Mouse (Mus musculus): ENCODE data around the gene Ace2.

Ace2 gene

GRCm38 (mm10) chrX:164139032-164139431 lies at the start of gene Ace2:
TSS of gene Ace2 (plus strand) at chrX:164139332.
- no peak for DNase-seq (ENCODE audit: low spot score)

DNA sequence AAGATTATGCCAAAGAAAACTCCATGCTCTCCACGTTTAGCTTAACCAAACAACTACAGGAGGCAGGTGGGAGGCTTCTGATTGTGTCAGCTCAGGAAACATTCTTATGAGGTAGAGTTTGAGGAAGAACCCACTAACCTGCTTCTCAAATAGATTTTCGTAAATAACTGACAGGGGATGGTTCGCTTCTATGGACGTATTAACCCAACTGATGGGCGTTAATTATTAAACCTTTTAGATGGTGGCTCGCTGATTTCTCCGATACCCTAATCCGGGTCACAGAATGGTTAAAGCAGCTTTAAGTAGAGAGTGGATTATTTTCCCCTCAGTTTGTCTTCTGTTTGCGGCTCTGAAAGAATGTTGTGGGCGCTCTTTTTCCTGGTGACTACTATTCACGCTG lies 49.2 kb upstream of the Ace2 start:
- DNase-seq (ENCODE audit: low spot score) = no peak

DNA sequence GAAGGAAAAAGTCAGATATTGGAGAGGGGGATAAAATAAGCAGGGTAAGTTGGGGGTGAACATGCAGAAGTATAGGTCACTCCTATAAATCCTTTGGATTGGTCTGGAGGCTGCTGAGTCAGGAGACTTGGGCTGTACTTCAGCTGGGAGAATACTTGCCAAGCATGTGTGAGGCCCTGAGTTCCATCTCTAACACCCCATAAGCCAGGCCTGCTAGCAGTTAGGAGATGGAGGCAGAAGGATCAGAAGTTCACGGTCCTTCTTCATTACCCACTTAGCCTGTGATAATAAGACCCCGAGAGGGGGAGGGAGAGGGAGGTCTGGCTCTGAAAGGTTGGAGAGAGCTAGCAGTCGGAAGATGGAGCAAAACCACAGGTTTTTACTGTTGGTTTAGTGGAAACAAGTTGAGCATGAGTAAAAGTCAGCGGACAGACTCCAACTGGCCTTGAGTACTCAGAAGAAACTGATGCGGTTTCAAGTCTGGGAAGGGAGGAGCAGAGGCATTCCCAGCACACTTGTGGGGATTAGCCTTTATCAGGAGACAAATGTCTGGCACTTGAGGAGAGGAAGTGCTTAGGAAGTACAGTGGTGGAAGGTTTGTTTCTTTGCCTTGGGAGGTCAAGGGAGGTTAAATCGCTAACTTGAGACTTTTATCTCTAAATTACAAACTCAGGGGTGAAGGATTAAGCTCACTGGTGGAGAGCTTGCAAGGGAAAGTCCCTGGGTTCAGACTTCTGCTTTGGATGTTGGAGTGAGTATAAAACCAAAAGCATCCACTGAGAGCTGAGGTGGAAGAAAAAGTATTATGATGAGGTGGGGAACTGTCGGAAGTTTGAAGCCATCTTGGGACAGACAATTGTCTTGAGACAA lies 46.6 kb upstream of the Ace2 start:
- peak; percentile 5 for DNase-seq (ENCODE audit: low spot score)

DNA sequence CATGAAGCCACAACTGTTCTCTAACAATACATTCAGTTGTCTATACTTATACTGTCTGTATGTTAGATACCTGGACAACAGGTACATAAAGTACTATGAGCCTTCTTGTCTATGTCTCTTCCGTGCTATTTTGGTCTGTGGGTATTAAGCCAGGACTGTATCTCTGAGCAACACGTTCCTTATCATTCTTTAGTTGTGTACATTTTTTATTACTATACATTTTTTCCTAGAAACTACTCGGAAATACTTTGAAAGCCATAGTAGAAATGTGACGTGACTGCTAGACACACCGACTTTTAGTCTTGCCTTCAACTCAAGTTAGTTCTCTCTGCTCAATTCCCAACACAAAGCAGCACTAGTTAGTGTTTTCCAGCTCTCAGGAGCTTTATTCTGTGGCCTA lies 45.7 kb upstream of the Ace2 start:
- no peak for DNase-seq (ENCODE audit: low spot score)

- DNase-seq (ENCODE audit: low spot score) = no peak
Measured at GRCm38 (mm10) chrX:164095838-164096237, 43.3 kb upstream of the Ace2 start.

DNA sequence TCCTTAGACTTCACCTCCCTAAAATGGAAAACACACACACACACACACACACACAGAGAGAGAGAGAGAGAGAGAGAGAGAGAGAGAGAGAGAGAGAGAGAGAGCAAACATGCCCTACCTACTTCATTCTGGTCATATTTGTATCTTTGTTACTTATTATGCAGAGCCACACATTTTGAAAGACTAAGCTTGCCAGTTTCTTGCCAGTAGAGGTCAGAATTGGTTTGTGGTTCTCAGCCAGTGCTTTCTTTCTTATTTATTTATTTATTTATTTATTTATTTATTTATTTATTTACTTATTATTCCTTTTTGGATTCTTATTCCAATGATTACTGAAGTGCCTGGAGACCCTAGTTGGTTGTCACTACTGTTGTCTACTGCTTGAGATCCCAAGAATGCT lies 37.6 kb upstream of the Ace2 start:
- no peak for DNase-seq (ENCODE audit: low spot score)

- DNase-seq (ENCODE audit: low spot score) = no peak
Measured at GRCm38 (mm10) chrX:164102198-164102597, 36.9 kb upstream of the Ace2 start.

GRCm38 (mm10) chrX:164102656-164103055 lies 36.5 kb upstream of the Ace2 start:
- no peak for DNase-seq (ENCODE audit: low spot score)

- no peak for DNase-seq (ENCODE audit: low spot score)
Measured at GRCm38 (mm10) chrX:164111146-164111545, 28.0 kb upstream of the Ace2 start.

DNA sequence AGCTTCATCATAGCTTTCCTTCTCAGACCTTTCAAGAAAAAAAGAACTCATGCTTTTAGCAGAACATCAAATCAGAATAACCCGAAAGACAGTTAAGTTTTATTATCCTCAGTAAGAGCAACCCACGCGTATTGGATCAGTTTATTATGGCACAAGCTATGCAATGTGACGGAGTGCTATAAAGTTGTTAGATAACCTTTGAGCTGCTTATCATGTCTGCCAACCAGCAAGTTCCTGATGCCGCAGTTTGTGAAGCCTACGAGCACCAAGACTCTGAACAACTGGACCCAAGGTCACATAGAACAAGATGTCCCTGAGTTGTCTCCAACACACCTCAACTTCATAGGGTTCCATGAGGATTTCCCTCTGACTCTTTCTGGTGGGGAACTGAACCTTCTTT lies 25.4 kb upstream of the Ace2 start:
- DNase-seq (ENCODE audit: low spot score) = no peak

DNA sequence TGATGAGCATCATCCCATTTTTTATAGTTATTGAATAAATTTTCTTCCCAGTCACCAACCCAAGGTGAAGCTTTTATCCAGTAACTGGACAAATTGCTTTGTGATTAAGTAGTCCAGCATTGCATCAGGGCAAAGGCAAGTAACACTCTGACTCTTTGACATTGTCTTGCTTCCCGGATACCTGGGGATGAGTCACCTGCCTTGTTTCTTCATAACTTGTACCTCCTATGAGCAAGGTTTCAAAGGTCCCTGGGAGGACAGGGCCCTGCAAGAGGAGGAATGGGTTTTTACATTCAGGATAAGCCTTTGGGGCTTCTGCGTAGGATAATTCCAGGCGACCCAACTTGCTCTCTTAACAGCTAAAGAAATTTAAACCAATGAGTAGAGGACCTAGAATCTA lies 15.2 kb upstream of the Ace2 start:
- no peak for DNase-seq (ENCODE audit: low spot score)

- DNase-seq (ENCODE audit: low spot score) = no peak
Measured at GRCm38 (mm10) chrX:164133531-164133930, 5.6 kb upstream of the Ace2 start.

DNA sequence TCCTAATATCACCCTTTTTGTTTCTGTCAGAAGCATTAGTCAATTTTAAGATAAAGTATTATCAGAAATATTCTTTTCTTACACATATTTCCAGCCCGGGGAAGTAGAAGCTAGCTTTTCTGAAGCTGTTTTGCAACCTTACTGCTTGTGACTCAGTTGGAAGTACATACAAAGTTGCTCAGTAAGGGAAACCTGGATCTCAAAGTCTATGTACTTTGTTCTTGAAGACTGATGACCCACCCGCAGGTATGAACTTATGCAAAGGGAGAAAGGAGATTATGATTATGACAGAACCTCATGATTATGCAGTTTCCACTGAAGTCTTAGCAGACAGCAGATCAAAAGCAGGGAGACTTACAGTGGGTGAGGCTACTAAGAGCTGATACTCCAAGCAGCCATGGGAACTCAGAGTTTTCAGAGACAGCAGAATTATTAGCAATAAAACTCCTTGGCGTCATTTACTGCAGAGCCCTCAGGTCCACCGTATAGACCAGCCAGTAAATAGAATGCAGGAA lies 3.8 kb upstream of the Ace2 start:
- no peak for DNase-seq (ENCODE audit: low spot score)

GRCm38 (mm10) chrX:164145463-164146250 lies 6.5 kb downstream of the Ace2 start:
- no peak for DNase-seq (ENCODE audit: low spot score)

- DNase-seq (ENCODE audit: low spot score) = no peak
Measured at GRCm38 (mm10) chrX:164152703-164153102, 13.6 kb downstream of the Ace2 start.

DNA sequence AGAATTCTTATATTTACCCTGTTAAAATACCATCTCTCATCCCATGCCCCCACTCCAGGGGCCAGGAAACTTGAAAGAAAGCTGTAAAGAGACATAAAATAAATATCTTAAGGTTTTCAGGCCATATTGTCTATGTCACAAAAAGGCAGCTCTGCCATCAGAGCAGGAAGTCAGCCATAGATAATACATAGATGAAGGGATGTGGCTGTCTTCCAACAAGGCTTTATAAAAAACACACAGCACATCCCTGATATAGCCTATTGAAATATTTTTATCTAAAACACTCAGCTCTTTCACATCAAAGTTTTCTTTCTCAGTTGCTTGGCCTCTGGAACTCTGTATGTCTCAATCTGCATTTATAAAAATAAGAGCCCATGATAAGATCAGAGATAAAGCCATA lies 14.5 kb downstream of the Ace2 start:
- no peak for DNase-seq (ENCODE audit: low spot score)

DNA sequence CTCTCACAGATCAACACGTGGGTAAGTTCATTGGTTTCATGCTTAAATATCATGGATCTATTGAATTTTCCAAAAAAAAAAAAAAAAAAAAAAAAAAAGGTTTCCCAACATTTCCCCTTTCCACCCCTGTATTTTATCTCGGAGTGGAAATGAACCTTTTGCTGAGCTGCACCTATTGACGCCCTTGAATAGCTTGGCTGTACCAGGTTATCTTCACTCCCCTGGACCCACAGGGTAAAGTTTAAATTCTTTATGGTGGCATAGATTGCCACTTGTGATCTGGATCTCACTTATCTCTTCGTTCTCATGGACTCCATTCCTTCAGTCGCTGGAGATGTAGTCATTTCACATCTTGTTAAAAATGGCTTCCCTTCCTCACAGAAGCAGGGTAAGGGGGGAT lies 15.5 kb downstream of the Ace2 start:
- DNase-seq (ENCODE audit: low spot score) = no peak

- no peak for DNase-seq (ENCODE audit: low spot score)
Measured at GRCm38 (mm10) chrX:164164681-164165080, 25.5 kb downstream of the Ace2 start.

GRCm38 (mm10) chrX:164171034-164171433 lies 31.9 kb downstream of the Ace2 start:
- no peak for DNase-seq (ENCODE audit: low spot score)

DNA sequence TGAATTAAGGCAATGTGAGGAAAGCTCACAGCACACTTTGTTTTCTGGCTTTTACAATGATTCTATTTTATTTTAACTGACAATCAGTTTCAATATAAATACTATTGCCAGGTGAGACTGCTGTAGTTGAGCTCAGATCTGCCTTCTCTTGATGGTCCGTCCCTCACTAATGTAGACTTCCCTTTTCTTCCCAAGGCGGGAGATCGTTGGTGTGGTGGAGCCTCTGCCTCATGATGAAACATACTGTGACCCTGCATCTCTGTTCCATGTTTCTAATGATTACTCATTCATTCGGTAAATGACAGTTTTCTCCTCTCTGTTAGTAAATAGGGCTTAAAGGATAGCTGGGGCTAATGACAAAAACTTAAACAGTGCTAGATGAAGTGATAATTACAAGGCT lies 34.7 kb downstream of the Ace2 start:
- no peak for DNase-seq (ENCODE audit: low spot score)

DNA sequence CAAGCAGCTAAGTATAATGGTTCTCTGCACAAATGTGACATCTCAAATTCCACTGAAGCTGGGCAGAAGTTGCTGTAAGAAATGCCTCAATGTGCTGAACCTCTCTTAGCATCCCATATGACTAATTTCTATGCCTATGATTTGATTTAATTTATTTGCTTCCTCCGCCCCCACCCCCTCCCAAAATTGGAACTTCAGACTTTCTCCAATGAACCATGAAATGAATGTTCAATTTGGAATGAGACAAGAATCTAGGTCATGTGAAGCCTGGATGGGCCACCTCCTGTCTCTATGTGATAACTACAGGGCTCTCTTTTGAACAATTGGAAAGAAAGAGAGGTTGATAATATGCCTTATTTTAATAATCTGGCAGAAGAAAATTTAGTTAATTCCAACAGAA lies 36.2 kb downstream of the Ace2 start:
- DNase-seq (ENCODE audit: low spot score) = no peak

DNA sequence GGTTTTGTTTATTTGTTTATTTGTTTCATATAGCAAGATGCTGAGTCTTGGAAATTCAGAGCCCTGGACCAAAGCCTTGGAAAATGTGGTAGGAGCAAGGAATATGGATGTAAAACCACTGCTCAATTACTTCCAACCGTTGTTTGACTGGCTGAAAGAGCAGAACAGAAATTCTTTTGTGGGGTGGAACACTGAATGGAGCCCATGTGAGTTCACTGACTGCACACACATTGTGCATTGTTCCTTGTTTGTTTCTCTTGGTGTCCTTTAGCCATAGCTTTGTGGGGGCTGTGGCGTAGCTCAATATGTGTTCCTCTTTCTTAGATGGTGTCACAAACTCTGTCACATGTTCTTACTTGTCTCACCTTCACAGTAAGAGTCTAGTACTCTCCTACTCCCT lies 36.6 kb downstream of the Ace2 start:
- DNase-seq (ENCODE audit: low spot score) = no peak

- no peak for DNase-seq (ENCODE audit: low spot score)
Measured at GRCm38 (mm10) chrX:164178856-164179255, 39.7 kb downstream of the Ace2 start.
